Mouse (Mus musculus): ENCODE measurements around the gene Spcs2. TPM values are rescaled to one million over a fixed set of nuclear protein-coding genes. Genes with fewer than 3 reads are reported as not detected.

Spcs2 gene
- total and polyA plus RNA-seq, 3 experiments, result 13.1 to 186 (median 150) TPM

- DNase-seq, result no peak
These were observed 1.2 kb upstream of the Spcs2 start for GRCm38 (mm10) chr7:99864241-99865028.

GRCm38 (mm10) chr7:99858813-99859585 is 4.3 kb downstream of the Spcs2 start, which contains the start of gene Xrra1:
TSS of gene Xrra1 (plus strand) at chr7:99859116.
- peak; percentile 98 for DNase-seq

DNA sequence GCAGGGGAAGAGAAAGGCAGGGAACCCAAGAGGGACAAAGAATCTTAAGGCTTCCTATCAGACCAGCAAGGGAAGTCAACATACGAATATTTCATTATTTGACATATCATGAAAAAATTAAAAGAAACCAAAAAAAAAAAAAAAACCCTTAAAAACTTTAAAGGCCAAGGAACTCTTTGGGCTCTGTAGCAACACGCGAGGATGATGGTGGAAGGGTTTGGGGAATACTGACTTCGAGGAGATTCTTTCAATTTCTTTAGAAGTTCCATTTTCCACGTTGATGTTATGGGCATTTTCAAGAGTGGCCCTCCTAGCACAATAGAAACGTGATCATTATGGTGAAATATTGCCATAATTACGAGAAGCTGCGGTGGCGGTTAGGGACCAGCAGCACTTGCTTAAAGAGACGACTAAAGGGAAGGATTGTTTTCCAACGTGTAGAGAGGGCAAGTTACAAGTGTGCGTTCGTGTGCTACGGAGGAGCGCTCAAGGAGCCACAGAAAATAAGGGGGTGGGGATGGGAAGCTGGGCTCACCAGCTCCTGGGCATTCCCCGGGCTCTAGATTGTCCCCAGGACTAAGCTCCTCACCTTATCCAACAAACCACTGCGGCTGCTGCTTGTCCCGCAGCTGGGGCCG is 5.0 kb downstream of the Spcs2 start:
- no peak for DNase-seq

DNA sequence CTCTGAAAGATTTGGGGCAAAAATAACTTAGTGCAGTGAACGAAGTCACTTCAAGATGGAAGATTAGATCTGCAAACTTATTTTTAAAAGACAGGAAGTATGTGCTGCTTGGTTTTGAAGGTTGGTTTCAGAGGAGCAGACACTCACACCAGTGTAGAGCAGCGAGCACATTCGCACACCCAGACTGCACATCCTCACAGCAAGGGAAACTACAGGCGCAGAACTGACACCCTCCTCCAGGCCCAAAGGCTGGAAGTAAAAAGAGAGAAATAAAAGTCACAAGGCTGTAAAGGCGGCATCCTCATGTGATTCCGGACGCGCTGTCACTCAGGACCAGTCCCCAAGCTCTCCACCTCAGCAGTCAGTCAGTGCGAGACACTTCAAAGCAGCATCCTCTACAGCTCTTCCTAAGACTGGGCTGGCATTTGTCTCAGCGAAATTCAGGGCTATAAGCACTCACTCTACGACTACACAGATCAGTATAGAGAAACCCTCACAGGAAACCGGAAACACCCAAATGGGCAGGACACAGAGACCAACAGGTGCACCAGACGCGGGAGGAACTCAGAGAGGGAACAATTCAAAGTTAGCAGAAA is 6.9 kb downstream of the Spcs2 start:
- no peak for DNase-seq

- no peak for DNase-seq
These were observed 9.0 kb downstream of the Spcs2 start for GRCm38 (mm10) chr7:99854311-99854710.

GRCm38 (mm10) chr7:99853350-99853749 is 9.9 kb downstream of the Spcs2 start:
- peak; percentile 23 for DNase-seq

DNA sequence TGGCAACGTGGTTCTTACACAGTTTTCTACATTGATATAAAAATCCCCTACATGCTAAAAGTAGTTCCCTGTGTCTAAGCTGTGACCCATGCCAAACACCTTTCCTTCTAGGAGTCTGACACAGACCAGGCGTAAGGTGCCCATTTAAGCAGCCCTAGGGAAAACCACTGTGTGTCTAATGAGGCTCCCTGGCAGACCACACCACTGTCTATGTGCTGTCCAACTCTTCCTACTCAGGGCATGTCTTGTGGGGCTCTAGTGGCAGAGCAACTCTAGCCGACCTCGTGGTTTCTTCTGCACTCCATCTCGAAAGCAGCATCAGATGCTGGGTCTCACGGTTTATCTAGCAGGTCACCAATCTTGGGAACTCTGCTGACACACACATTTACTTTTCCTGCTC is 11.6 kb downstream of the Spcs2 start:
- no peak for DNase-seq

- DNase-seq, result no peak
These were observed 12.1 kb downstream of the Spcs2 start for GRCm38 (mm10) chr7:99851121-99851520.

DNA sequence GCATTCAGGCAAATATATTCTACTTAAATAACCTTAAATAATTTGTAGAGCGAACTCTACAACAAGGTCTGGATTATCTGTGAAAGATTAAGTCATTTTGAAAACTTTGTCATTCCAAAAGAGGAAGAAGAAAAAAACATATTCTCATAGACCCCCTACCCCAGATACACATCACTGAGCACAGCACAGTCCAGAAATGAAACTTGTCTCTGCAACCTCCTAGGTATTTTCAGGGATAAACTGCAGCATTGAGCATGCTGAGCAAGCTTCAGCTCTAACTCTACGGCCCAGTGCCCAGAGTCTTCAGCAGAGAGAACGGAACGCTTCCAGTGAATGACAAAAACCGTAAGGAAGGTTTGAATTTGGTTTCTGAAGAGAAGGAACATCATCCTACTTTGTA is 12.7 kb downstream of the Spcs2 start:
- DNase-seq, result no peak

DNA sequence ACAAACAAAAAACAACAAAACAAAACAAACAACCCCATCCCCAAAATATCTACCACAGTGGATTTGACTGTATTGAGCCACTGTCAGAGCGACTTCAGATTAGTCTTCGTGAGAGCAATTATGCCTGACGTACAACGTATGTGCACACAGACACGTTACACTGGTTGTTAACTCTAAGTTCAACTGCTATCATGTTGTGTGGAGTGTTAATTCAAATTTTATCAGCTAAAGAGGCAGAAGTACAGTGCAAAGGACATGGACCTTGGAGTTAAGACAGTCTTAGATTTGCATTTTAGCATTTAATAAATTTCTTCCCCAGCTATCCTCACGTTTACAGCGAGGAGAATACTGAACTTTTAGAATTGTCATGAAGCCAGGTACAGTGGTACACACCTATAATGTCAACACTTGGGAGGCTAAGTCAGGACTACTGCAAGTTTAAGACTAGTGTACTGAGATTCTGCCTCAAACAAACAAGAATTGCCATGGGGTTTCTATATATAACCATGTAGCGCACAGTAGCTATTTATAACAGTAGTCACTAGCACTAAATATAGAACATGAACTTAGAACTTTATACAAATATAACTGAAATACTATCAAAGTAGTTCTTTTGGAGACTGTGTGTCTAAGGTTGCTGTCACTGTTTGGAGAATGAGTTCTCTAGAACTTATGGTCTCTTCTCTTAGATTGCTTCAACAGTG is 17.6 kb downstream of the Spcs2 start:
- no peak for DNase-seq

DNA sequence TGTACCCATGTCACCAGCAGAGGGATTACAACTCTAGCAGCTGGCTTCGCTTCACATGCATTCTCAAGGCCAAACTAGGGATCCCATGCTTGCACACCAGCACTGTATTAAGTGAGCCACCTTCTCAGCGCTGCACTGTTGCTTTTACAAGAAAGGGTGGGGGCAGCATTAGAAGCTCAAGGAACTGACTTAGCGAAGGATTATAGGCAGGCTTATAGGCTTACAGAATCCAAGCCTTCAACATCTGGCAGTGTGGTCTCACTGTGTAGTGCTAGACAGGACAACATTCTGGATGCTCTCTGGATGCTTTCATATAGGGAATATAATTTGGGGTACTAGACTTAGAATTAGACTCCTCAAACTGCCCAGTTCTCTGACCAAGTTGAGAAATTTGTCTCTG is 25.0 kb downstream of the Spcs2 start:
- no peak for DNase-seq

DNA sequence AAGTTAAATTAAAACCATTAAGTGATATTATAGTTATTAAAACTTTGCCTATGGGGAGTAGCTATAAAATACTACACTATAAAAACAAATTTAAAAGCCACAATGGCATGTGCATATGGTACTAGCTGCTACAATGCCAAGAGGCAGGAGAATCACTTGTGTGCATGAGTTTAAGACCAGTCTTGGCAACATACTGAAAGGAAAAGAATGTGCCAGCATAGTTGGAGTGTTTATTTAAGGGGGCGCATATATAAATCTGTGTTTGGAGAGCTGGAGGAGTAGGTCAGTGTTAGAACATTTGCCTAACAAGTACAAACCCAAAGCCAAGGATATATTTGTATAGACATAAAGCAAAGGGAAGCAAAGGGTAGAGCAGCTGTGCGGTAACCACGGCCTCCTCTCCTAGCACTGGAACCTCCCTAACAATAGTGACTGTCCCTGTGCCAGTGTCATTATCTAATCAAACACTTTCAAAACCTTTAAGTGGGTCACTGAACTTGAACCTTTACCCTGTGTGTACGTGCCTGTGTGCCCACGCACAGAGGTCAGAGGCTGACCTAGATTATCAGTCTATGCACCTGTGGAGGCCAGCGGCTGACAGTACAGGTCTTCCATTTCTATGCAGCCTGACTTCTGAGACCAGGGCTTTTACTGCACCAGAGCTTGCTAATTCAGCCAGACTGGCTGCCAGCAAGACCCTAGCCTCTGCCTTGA is 25.7 kb downstream of the Spcs2 start:
- DNase-seq, result no peak

GRCm38 (mm10) chr7:99836781-99837180 is 26.5 kb downstream of the Spcs2 start:
- no peak for DNase-seq

GRCm38 (mm10) chr7:99834314-99834853 is 28.9 kb downstream of the Spcs2 start:
- DNase-seq, result no peak

DNA sequence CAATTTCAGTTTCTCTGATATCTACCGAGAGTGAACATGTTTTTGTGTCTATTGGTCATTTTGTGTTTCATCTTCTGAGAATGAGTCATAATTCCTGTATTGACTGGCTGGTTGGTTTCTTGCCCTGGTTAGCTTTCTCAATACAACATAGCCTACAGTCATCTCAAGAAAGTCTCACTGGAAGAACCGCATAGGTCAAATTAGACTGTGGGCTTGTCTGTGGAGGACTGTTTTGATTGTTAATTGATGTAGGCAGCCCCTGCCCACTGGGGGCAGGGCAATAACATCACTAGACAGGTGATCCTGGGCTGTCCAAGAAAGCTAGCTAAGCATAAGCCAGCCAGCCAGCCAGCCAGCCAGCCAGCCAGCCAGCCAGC is 29.4 kb downstream of the Spcs2 start:
- no peak for DNase-seq

- DNase-seq, result no peak
These were observed 30.0 kb downstream of the Spcs2 start for GRCm38 (mm10) chr7:99833115-99833845.

DNA sequence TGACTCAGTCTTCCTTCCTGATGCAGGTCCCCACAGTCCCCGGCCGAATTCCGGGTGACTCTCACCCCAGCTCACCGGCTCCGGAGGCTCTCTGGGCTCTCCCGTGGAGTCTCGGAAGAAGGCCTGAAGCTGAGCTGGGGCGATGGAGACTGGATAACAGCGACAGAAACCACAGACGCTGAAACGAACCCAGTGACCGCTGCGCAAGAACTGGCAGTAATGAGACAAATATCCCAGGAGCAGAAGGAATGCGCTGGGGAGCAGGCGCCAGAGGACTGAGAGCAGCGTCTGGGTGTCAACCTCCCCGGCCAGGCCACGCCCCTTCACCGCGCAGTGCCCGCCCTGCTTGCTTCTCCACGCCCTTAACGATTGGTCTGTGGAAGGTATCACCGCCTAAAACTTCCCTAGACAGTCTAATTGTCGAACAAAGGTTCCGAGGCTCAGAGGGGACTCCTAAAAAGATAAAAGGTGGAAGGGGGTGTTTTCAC is 35.1 kb downstream of the Spcs2 start, which contains the start of gene Neu3:
Gene Neu3 (minus strand): TSS at position 335 of the 488 bp plus-strand sequence.
- DNase-seq, result peak; percentile 96

- no peak for DNase-seq
These were observed 37.2 kb downstream of the Spcs2 start for GRCm38 (mm10) chr7:99826096-99826495.

GRCm38 (mm10) chr7:99825511-99825910 is 37.8 kb downstream of the Spcs2 start:
- DNase-seq, result no peak
